Mouse (Mus musculus): ENCODE measurements around the gene Pcbp4. TPM values are rescaled to one million over a fixed set of nuclear protein-coding genes. Genes with fewer than 3 reads are reported as not detected.

Gene Pcbp4
- polyA plus RNA-seq (2012; rRNA removed): 42.5 and 47.9 TPM in 2 replicates

DNA sequence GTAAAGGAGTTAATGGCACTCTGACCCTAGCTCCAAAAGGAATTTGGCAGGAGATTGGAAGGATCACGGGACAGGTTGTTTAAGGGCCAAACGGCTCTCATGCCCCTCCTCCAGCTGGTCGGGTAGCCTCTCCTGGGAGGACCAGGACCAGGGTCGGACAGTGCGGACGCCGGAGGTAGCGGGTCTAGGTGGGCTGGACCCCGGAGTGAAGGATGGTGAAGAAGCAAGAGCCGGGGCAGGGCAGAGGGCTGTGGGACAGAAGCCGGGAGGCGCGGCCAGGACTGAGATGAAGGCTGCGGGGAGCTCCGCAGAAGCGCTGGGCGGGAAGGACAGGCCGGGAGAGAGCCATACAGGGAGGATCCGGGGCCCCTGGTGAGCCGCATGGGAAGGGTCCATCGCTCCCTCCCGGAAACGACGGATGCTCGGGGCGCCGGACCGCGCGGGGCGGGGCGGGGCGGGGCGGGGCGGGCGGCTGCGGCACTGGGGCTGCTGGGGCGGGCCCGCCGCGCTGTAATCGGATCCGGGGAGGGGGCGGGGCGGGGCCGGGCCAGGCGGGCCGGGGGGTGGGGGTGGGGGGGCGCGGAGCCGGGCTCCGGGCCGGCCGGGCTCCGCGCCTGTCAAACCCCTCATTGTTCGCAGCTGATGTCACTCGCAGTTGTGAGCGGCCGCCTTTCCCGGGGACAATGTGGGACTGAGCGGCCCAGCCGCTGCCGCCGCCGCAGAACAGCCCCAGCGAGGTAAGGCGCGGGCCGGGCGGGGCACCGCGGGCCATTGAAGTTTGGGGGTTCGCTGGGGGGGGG is at the start of gene Pcbp4:
Pcbp4 (plus strand) TSS at position 21 of the 800 bp plus-strand sequence.
- DNase-seq (ENCODE audit: low spot score): no peak

DNA sequence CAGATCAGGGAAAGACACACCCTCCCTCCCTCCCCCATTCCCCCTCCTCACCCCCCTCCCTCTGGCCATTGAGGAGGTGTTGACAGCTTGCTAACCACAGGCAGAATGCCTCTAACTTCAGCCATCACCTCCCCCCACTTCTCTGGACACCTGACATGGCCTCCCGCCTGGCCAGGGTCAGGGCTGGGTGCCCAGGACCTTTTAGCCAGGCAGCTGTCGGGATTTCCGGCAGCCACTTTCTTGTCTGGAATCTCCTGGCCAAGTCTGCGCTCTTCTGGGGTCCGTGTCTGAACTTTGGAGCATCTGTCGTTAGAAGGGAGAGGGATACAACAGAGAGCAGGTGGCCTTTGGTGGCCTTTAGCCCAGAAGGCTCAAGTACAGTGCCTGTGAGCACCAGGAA is 47.8 kb upstream of the Pcbp4 start:
- DNase-seq (ENCODE audit: low spot score): no peak

DNA sequence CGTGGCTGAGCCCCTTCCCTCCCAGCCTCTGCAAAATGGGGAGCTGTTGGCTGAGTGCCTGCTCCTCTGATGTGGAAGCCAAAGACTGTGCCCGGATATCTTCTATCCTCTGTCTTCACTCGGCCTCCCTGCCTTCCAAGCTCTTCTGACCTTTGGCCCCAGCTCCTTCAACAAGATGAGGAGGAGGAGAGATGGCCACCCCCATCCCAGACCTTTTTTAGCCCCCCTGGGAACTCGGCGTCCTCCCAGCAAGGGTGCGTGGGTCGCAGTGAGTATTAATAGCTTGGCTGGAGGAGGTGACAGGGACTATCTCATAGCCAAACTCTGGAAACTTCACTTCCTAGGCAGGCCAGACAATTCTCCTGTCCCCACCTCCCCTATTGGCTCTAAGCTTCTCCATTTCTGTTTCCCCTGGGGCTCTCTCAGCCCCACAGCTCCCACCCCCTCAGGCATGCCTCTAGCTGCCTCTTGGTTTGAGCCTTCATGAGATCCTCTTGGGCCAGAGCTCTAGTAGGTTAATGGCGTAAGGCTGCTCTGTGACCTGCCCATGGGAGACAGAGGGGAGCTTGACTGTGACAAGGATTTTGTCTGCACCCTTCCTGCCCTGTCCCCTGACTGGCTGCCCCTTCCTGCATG is 46.5 kb upstream of the Pcbp4 start:
- no peak for DNase-seq (ENCODE audit: low spot score)

DNA sequence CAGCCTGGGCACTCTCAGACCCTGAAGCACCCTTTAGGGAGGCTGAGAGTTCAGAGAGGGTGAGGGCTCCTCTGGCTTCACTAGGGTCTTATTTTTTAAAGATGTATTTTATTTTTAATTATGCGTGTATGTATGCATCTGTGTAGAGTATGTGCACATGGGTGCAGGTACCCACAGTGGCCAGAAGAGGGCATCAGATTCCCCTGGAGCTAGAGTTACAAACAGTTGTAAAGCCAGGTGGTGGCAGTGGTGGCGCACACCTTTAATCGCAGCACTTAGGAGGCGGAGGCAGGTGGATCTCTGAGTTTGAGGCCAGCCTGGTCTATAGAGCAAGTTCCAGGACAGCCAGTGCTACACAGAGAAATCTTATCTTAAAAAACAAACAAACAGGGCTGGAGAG is 44.0 kb upstream of the Pcbp4 start:
- no peak for DNase-seq (ENCODE audit: low spot score)

DNA sequence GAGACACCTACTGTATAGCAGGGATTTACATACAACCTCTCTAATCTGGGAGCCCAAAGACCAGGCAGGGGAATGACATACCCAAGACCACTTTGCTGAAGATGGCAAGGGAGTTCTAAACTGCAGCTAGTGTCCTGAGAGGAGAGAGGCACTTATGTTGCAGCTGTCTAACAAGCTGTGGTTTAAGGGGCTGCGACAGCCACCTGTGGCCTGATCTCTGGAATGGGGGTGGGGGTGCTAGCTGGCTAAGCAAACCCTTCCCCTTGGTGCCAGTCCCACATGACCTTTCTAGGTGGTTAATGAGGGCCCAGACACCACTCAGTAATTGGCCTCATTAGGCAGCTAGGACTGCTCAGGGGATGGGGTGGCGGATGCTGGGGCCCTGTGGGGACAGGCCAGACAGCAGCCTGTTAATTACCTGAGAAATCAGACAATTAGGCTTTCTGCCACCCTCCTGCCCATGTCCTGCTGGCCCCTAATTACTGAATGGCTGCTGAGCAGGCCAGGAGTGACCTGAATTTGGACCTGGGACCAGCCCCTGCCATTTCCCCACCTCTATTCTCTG is 42.9 kb upstream of the Pcbp4 start:
- no peak for DNase-seq (ENCODE audit: low spot score)

DNA sequence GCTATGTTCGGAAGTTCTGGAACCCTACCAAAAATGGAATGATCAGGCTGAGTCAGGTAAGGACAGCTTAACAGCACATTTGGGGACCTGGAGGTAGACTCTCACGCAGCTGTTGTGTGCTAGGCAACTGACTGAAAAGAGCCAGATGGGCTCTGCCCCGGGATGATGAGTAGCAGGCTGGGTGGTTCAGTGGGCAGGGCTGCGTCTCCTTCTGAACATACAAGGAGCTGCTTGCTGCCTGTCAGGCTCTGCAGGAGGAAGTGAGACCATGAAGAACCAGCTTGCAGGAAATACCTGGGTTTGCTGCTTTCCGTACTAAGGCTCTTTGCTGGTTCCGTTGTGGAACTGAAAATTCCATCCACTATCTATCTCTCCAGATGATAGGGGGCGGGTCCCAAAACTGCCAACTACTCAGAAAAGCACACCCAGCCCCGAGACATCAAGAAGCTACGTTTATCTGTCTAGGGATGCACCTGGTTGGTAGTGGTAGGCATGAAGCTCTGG is 41.9 kb upstream of the Pcbp4 start:
- no peak for DNase-seq (ENCODE audit: low spot score)

DNA sequence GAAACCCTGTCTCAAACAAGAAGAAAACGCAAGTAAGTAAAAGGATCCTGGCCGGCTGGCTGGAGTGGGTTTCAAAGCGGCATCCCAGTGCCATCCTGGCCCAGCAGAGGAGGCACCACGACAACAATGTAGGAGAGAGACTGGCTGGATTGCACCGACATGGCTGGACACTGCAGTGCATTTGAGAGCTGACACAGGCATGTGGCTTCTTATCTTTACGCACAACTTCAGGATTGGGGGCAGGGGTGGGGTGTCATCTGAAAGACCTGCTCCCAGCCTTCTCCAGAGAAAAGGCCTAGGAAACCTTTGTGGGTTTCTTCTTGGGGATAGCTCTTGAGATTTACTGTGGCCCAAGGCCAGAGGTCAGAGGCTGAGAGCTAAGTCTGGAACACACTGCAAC is 41.4 kb upstream of the Pcbp4 start:
- no peak for DNase-seq (ENCODE audit: low spot score)

DNA sequence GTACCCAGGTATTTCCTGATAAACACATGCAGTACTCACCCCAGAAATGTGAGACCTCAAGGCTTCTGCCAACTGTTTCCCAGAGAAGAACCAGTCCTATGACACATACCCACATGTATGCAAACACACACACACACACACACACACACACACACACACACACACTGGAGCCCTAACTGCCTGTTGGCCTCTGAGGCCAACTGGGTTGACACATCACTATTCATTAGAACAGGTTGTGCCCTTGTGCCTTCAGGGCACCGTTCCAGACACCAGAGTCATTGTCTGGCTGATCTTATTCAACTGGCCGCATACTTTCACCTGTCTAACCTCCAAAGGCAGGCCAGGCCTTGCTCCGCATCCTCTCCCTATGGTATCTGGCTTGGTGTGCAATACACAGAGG is 40.9 kb upstream of the Pcbp4 start:
- DNase-seq (ENCODE audit: low spot score): no peak

DNA sequence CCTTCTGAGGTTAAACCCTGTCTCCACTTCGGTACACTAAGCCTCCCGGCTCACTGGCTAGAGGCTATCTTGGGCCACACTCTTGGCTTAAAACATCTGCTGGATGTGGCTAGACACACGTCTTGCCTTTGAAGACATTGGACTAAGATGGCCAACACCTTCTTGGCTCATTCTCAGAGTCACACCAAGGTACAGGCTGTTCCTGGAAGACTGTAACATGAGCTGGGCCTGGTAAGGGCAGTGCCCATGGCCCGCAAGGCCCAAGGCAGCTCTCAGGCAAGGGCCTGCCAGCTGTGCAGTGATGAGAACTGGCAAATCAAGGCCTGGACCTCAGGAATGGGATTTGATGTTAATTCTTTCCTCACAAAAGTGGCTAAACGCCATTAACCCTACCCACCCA is 39.5 kb upstream of the Pcbp4 start:
- DNase-seq (ENCODE audit: low spot score): no peak

DNA sequence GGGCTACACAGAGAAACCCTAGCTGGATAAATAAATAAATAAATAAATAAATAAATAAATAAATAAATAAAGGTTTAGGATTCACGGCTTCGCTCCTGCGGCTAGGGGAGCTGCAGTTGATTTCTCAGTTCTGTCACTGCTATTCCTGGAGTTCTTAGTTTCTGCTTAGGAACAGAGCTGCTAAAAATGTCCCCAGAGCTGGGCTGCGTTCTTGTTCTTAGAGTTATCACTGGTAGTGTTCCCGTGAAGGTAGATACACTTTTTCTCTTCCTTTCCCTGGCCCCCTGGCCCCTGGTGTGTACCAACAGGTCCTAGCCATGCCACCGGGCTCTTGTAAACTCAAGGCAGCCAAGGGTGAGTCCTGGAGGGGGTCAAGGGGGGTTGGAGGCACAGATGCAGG is 36.3 kb upstream of the Pcbp4 start:
- no peak for DNase-seq (ENCODE audit: low spot score)

DNA sequence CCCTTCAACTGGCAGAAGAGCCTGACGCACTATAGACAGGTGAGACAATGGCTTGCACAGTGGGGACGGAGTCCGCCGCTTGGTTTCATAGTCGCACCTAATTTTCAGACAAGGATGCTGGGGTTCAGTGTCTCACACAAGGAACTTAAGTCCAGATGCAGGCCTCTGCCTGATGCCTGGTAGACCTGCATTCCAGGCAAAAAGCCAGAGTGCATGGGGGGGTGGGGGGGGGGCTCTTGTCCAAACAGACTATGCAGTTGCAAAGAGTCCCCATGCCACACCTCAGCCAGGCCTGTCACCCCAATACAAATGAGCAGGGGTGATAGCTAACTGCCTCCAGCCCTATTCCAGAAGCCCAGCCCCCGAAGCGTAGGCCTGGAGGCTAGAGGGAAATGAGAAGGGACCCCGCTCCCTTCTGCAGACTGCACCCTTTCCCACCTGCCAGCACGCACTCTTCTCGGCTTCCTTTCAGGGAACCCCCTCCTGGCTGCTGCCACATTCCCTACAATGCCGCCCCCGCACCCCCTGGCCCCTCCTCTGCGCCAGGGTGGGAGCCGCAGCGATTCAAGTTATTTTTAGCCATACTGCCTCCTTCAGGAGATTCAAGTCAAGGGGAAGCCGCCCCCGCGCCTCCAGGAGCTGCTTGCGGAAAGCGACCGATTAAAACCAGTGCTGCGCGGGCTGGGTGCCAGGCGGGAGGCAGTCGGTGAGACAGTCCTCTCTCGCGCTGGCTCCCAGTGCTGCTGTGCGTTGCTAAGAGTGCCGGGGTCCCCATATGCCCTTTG is 35.1 kb upstream of the Pcbp4 start:
- peak; percentile 54 for DNase-seq (ENCODE audit: low spot score)

DNA sequence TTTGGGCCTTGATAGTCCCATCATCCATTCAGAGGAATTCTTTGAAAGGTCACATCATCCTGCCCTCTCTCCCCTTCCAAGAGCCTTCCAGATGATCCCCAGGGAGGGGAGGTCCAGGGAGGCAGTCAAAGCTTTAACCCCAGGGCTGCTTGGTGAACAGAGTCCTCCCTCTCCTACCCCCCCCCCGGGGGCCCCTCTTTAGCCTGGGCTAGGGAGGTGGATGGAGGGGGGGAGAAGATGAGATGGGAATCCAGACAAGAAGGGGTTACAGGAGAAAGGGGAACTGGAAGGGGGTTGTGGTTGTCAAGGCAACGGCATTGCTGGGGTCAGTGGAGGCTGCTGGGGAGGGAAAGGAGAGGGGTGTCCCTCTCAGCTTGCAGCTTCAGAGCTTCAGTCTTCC is 32.5 kb upstream of the Pcbp4 start:
- no peak for DNase-seq (ENCODE audit: low spot score)

DNA sequence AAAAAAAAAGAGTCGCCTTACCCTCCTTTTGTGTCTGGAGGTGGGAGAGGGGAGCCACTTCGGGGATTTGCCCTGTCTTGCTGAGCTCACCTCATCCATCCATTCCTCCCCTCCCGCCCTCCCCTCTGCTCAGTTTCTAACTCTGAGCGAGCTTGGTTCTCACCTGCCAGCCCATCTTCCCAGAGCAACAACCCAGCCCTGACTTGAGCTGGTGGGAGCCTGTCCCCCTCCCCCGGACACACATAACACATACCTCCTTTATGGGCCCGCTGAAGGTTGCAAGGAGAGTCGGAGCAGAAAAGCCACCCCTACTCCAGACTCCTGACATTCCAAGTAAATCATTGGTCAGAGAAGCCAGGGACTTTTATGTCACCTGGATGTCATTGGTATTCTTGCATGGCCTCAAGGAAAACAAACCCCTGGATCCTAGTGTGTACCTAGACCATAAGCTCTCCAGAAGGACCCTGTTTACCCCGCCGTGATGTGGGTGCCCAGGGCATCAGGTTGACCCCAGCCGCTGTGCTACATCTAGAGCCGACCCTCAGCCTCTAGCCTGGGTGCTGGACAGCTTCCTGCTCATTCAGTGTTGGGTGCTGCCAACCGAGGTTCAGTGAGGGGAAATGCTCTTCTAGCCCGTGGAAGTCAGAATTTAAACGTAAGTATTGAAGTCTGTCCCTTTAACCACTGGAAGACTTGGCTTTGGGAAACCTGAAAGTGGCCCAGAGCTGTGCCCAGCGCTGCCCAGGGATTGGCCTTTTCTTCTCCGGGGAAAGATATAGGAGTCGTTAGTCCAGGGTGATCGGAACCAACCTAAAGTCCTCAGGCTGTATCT is 31.8 kb upstream of the Pcbp4 start:
- DNase-seq (ENCODE audit: low spot score): no peak

DNA sequence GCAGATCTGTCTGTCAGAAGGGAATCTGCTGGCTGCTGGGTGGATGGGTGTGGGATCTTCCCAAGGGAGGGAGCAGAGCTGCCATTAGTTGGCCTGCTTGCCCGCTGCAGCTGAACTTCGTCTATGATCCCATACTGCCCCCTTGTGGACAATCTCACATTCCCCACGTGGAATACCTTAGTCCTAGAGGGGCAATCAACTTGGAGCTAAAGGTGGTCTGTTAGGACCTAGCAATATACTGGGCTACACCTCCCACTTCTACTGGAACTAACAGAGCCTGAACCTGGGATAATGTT is 31.3 kb upstream of the Pcbp4 start:
- peak; percentile 50 for DNase-seq (ENCODE audit: low spot score)

DNA sequence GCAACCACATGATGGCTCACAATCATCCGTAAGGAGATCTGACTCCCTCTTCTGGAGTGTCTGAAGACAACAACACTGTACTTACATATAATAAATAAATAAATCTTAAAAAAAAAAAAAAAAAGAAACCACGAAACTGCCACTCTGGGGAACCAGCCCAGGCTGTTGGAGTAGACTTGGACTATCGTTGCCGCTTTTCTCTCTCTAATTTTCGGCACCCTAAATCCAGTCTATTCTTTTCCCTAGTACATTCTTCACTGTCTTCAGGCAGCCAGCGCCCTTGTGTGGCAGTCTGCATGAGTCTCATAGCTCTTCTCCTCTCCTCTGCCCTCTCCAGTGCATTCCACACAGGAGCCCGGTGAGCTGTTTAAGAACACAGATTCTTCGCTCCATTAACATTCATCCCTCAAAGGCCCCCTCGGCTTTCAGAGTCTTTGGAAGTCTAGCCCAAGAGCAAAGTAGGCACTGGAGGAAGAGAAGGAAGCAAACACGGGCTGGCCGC is 24.3 kb upstream of the Pcbp4 start:
- DNase-seq (ENCODE audit: low spot score): no peak

DNA sequence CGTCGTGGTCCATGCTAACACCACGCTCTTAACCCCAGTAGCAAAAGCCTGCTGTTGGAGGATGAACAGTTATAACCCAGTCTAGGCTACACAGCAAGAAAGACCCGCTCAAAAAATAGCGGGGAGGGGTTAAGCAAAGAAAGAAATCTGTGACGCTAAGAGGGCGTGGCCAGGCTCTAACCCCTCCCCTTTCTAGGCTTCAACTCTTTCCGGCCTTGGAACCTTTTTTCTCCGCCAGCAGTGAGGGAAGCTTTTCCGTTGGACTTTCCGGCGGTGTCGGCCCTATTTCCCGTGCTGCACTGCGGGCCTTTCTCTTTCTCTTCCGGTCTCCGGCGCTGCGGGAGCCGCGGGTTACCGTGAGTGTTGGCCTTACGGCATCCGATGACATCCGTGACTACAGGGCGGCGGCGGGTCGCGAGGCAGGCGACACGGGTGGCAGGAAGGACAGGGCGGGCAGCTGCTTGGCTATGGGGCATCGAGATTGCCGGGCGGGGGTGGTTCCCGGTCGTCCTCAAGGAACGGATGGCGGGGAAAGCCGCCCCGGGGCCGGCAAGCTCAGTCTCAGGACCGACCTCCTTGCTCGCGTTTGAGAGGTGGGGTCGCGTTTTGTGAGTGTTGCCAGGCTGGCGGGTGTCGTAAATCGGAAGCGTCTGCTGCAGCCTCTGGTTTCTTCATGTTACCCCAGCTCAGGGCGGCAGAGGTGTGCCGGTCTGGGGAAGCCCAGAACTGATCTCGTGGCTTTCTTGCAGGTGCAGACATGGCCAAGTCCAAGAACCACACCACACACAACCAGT is 23.7 kb upstream of the Pcbp4 start, which contains the start of gene Rpl29:
Rpl29 (plus strand) TSS at position 234 of the 794 bp plus-strand sequence.
- DNase-seq (ENCODE audit: low spot score): peak; percentile 85

DNA sequence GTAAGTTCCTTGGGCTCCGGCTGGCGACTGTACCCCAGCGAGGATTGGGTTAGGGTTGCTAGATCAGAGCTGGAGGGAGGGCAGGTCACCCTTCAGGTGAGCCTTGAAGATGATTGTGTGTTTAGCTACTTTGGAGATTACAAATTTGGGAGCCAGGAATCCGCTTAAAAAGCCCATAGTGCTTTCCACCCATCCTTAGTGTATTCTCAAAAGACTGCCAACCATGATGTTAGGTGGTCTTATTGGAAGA is 23.2 kb upstream of the Pcbp4 start:
- no peak for DNase-seq (ENCODE audit: low spot score)

DNA sequence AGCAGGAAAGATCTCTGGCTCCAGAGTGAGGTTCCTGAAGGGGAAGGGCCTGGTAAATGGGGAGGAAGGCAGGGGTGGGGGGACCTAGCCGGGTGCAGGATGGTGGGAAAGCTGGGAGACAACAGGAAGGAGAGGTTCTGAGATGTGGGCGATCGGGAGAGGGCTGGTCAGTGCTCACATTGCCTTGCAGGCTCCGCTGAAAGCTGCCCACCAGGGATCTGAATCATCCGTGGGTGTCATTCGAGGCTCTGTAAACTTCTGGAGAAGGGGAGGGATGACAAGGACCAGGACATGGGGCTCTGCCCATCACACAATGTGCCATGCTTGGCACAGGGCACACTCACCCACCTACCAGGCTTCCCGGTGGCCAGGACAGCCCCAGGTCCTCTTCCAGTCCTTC is 19.7 kb upstream of the Pcbp4 start:
- no peak for DNase-seq (ENCODE audit: low spot score)

DNA sequence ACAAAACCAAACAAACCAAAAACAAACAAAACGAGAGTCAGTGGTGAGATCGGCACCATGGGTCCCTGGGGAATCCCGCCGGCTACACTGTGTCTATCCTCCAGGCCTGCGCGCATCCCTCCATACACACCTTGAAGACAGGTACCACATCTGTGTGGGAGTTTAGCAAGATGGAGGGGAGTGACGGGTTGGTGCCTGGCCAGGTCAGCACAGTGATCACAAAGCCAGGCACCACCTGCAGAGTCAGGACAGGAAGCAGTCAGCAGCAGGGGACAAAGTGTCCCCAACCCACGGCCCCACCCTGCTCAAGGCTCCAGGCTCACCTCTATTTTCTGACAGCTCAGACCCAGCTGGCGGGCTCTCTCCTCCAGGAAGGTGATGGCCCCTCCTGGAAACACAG is 16.5 kb upstream of the Pcbp4 start:
- DNase-seq (ENCODE audit: low spot score): no peak

DNA sequence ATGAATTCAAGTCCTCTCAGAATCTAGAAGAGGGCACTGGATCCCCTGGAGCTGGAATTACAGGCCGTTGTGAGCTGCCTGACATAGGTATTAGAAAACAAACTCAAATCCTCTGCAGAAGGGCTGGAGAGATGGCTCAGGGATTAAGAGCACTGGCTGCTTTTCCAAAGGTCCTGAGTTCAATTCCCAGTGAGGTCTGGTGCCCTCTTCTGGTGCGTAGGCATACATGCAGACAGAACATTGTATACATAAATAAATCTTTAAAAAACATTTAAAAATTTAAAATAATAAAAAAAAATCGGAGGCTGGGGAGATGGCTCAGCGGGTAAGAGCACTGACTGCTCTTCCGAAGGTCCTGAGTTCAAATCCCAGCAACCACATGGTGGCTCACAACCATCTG is 10.4 kb upstream of the Pcbp4 start:
- DNase-seq (ENCODE audit: low spot score): no peak

DNA sequence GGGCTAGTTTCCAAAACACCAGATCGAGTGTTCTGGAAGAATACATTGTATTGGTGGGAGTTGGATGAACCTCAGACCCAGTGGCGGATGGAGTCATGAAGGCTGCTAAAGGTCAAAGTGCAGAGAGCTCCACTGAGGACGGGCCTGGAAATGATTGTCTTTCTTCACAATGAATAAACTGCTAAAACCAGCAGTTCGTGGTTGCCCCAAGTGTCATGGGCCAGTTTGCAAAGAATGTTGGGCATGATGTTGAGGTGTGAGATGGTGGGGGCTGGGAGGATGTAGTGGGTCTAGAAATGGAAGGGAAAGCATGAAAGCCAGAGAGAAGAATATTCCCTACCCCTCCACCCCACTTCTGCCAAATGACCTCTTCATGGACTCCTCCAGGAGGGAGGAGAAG is 8.3 kb upstream of the Pcbp4 start:
- DNase-seq (ENCODE audit: low spot score): no peak

Data from urinary bladder, adult 2 months (tissue).